Mouse (Mus musculus): Measurements from ENCODE around the gene Ppfibp2.

Gene Ppfibp2

GRCm38 (mm10) chr7:107664063-107665056, 69.4 kb downstream of the Ppfibp2 start:
- DNase-seq = no peak

- DNase-seq = no peak
Measured at GRCm38 (mm10) chr7:107665221-107665585, 70.2 kb downstream of the Ppfibp2 start.

- no peak for DNase-seq
Measured at GRCm38 (mm10) chr7:107665586-107666261, 70.7 kb downstream of the Ppfibp2 start.

- DNase-seq = no peak
Measured at GRCm38 (mm10) chr7:107666262-107666902, 71.4 kb downstream of the Ppfibp2 start.

- DNase-seq = peak; percentile 32 to 42
Measured at GRCm38 (mm10) chr7:107668514-107668913, 73.5 kb downstream of the Ppfibp2 start.

- DNase-seq = no peak
Measured at GRCm38 (mm10) chr7:107675224-107675623, 80.2 kb downstream of the Ppfibp2 start.

- DNase-seq = no peak
Measured at GRCm38 (mm10) chr7:107680151-107680852, 85.3 kb downstream of the Ppfibp2 start.

- DNase-seq = no peak
Measured at GRCm38 (mm10) chr7:107681306-107681705, 86.3 kb downstream of the Ppfibp2 start.

- DNase-seq = no peak
Measured at GRCm38 (mm10) chr7:107683162-107683561, 88.2 kb downstream of the Ppfibp2 start.

- no peak for DNase-seq
Measured at GRCm38 (mm10) chr7:107683622-107684021, 88.6 kb downstream of the Ppfibp2 start.

GRCm38 (mm10) chr7:107685238-107685954, 90.4 kb downstream of the Ppfibp2 start:
- no peak for DNase-seq

GRCm38 (mm10) chr7:107685955-107686285, 90.9 kb downstream of the Ppfibp2 start:
- DNase-seq = no peak

GRCm38 (mm10) chr7:107687412-107687811, 92.4 kb downstream of the Ppfibp2 start:
- DNase-seq = no peak

- DNase-seq = no peak
Measured at GRCm38 (mm10) chr7:107688040-107688439, 93.0 kb downstream of the Ppfibp2 start.

GRCm38 (mm10) chr7:107690426-107691221, 95.6 kb downstream of the Ppfibp2 start:
- DNase-seq = no peak

GRCm38 (mm10) chr7:107691493-107691892, 96.5 kb downstream of the Ppfibp2 start:
- DNase-seq = no peak

GRCm38 (mm10) chr7:107694254-107694947, 99.4 kb downstream of the Ppfibp2 start:
- DNase-seq = no peak

- DNase-seq = no peak
Measured at GRCm38 (mm10) chr7:107697066-107697465, 102.1 kb downstream of the Ppfibp2 start.

- no peak for DNase-seq
Measured at GRCm38 (mm10) chr7:107699926-107700325, 104.9 kb downstream of the Ppfibp2 start.

GRCm38 (mm10) chr7:107700646-107701045, 105.6 kb downstream of the Ppfibp2 start:
- DNase-seq = no peak

Data from B cell, adult 2 months (primary cell).